Mouse (Mus musculus): Measurements from ENCODE around the gene Aco2. TPM values are rescaled to one million over a fixed set of nuclear protein-coding genes. Genes with fewer than 3 reads are reported as not detected.

Gene Aco2
- polyA plus RNA-seq, 1 experiment from 2014 or later: 200 TPM

DNA sequence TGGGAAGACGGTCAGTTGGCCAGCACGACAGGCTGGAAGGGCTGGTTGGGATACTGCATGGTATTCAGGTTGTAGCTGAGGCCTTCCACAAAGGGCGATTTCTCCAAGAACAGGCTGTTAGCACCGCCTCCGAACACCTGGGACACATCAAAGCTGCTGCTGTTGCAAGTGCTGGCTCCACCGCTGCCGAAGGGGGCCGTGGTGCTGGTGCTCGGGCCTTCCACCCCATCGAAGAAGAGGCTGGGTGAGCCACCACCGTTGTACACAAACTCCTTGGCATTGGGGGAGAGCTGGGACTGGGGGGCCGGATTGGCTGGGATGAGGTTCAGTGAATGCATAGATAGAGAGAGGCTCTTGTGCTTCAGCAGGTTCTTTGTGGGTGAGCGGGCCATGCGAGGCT lies 21.4 kb upstream of the Aco2 start:
- Histone ChIP-seq H3K9me3 (ENCODE audit: control insufficient read depth, low read length) (no peaks in the 10 kb centered on the region), H3K9ac (ENCODE audit: low read length) (no peak overlapping the region), H3K27me3 (ENCODE audit: control insufficient read depth, insufficient read depth, low read length) (no peaks in the 10 kb centered on the region), H3K36me3 (ENCODE audit: control insufficient read depth, insufficient read depth, low read length) (peaks cover 10% of the 10 kb centered on the region), H3K4me3 (ENCODE audit: low read depth, low read length) (no peak overlapping the region), H3K4me1 (ENCODE audit: control insufficient read depth, insufficient read depth, low read length) (peaks cover 3% of the 10 kb centered on the region; the same call in 1 of the 2 replicates), H3K27ac (ENCODE audit: low read depth, low read length) (no peak overlapping the region), H3K4me2 (ENCODE audit: low read depth) (no peak overlapping the region)
- WGBS: 88% methylated on average over 14 of the region's 14 CpGs
- ATAC-seq (ENCODE audit: insufficient read depth, low FRiP score, low TSS enrichment): no peak
- no peak for DNase-seq (ENCODE audit: low spot score)

DNA sequence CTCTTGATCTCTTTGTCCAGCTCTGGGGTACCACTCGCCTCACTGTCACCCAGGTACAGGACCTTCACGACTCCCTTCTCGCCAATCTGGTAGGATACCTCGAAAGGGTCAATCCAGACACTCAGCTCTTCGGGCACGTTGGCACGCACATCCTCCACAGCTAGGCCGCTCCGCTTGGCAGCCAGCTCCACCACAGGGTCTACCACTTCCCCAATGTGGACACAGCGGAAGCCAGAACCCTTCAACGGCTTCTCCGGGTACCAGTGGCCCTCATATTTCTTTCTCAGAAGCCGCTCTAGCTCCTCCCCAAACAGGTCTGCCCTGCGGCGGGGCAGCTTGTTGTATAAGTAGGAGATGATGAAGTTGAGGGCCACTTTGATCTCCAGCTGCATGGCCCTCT lies 20.7 kb upstream of the Aco2 start:
- no peaks in the 10 kb centered on the region for H3K9me3 ChIP-seq (ENCODE audit: control insufficient read depth, low read length)
- H3K27me3 ChIP-seq (ENCODE audit: control insufficient read depth, insufficient read depth, low read length): no peaks in the 10 kb centered on the region
- 98% methylated on average over 15 of the region's 15 CpGs for WGBS
- no peak overlapping the region for H3K4me2 ChIP-seq (ENCODE audit: low read depth)
- peaks cover 3% of the 10 kb centered on the region; the same call in 1 of the 2 replicates for H3K4me1 ChIP-seq (ENCODE audit: control insufficient read depth, insufficient read depth, low read length)
- H3K4me3 ChIP-seq (ENCODE audit: low read depth, low read length): no peak overlapping the region
- DNase-seq (ENCODE audit: low spot score): no peak
- no peak overlapping the region for H3K27ac ChIP-seq (ENCODE audit: low read depth, low read length)
- no peak for ATAC-seq (ENCODE audit: insufficient read depth, low FRiP score, low TSS enrichment)
- no peak overlapping the region for H3K9ac ChIP-seq (ENCODE audit: low read length)
- H3K36me3 ChIP-seq (ENCODE audit: control insufficient read depth, insufficient read depth, low read length): peaks cover 10% of the 10 kb centered on the region

DNA sequence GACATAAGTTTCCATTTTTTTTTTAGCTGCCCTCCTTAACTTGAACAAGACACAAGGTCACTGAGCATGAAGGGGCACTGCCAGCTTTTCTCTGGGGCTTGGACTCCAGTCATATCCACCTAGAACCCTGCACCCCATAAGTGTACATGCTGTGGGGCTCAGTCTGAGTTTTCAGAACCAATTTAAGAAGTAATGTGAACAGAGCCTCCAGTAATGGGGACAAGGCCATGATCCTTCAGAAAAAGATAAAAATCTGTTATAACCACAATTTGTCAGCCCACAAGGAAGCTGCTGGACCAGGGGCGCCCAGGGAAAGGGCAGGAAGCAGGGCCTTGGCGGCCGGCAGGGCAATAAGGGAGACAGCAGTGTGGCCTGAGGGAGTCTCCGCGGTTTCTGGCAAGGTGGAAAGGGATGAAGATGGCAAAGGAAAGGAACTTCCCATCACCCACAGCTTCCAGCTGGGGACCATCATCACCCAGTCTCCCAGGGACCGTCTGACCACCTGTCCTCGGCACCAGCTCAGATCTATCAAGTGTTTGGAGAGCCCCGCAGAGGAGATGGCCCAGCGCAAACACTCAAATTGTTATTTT lies 19.6 kb upstream of the Aco2 start:
- whole genome bisulfite sequencing: 86% methylated on average over 9 of the region's 9 CpGs
- peaks cover 10% of the 10 kb centered on the region for H3K36me3 ChIP-seq (ENCODE audit: control insufficient read depth, insufficient read depth, low read length)
- no peak overlapping the region for H3K9ac ChIP-seq (ENCODE audit: low read length)
- no peak overlapping the region for H3K4me2 ChIP-seq (ENCODE audit: low read depth)
- H3K4me3 ChIP-seq (ENCODE audit: low read depth, low read length): no peak overlapping the region
- ATAC-seq (ENCODE audit: insufficient read depth, low FRiP score, low TSS enrichment): no peak
- no peaks in the 10 kb centered on the region for H3K9me3 ChIP-seq (ENCODE audit: control insufficient read depth, low read length)
- DNase-seq (ENCODE audit: low spot score): no peak
- no peaks in the 10 kb centered on the region for H3K27me3 ChIP-seq (ENCODE audit: control insufficient read depth, insufficient read depth, low read length)
- no peak overlapping the region for H3K27ac ChIP-seq (ENCODE audit: low read depth, low read length)
- H3K4me1 ChIP-seq (ENCODE audit: control insufficient read depth, insufficient read depth, low read length): peaks cover 5% of the 10 kb centered on the region; the same call in 1 of the 2 replicates

DNA sequence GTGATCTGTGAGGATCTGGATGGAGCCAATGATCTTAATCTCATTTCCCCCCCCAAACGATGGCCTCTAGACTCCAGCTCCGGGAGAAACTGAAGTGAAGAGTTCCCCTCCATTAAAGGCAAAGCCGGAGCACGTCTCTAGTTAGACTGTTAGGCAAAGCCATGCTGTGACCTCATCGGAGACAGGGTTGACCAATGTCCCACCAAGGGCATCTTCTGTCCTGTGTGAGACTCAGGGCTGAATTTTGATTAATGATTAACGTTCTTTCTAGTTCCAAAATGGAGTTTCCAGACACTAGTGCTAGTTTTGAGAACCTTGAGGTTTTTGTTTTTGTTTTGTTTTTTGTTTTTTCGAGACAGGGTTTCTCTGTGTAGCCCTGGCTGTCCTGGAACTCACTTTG lies 19.0 kb upstream of the Aco2 start:
- Histone ChIP-seq H3K4me3 (ENCODE audit: low read depth, low read length) (no peak overlapping the region), H3K36me3 (ENCODE audit: control insufficient read depth, insufficient read depth, low read length) (peaks cover 10% of the 10 kb centered on the region), H3K4me1 (ENCODE audit: control insufficient read depth, insufficient read depth, low read length) (peaks cover 5% of the 10 kb centered on the region; the same call in 1 of the 2 replicates), H3K4me2 (ENCODE audit: low read depth) (no peak overlapping the region), H3K9ac (ENCODE audit: low read length) (no peak overlapping the region), H3K9me3 (ENCODE audit: control insufficient read depth, low read length) (no peaks in the 10 kb centered on the region), H3K27me3 (ENCODE audit: control insufficient read depth, insufficient read depth, low read length) (no peaks in the 10 kb centered on the region), H3K27ac (ENCODE audit: low read depth, low read length) (no peak overlapping the region)
- 92% methylated on average over 7 of the region's 7 CpGs for WGBS
- DNase-seq (ENCODE audit: low spot score) (no peak), ATAC-seq (ENCODE audit: insufficient read depth, low FRiP score, low TSS enrichment) (no peak)

DNA sequence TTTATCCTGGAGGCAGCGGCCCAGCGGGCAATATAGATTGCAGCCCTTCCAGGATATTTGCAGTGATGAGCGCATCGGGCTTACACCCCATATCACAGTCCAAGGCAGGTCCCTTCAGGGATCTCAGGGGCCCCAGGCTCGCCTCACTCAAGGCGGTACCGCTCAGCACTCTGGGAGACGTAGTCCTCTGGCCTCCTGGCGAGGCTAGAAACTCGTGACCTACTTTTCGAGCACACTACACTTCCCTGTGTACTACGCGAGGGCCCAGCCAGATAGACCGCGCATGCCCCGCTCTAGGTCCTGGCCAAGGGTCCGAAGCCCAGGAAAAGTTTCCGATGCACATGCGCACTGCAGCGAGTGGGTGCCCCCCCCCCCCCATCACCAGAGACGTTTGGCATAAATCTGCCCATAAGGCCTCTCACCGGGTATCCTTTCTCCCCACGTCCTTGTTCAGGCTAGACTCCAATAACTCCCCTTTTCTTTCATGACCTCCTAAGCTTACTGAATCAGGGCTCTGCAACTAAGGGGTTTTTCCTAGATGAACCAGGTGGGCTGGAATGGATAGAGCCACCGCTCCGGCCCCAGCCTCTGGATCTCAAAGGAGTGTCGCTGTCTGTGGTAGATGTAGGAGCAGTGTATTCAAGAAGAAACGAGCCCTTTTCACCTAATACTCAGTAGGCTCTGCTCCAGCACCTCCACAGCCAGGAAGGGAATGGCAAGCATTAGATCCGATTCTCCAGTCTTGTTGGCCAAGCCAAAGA lies 15.9 kb upstream of the Aco2 start:
- peaks cover 12% of the 10 kb centered on the region; the same call in 1 of the 2 replicates for H3K4me1 ChIP-seq (ENCODE audit: control insufficient read depth, insufficient read depth, low read length)
- peak; percentile 89 for ATAC-seq (ENCODE audit: insufficient read depth, low FRiP score, low TSS enrichment)
- H3K9ac ChIP-seq (ENCODE audit: low read length): peak overlapping the region; percentile 79
- H3K4me3 ChIP-seq (ENCODE audit: low read depth, low read length): peak overlapping the region; percentile 94
- H3K27me3 ChIP-seq (ENCODE audit: control insufficient read depth, insufficient read depth, low read length): no peaks in the 10 kb centered on the region
- under 1% methylated on average over 28 of the region's 28 CpGs for WGBS
- H3K4me2 ChIP-seq (ENCODE audit: low read depth): peak overlapping the region; percentile 97
- peak overlapping the region; percentile 50; the same call in 1 of the 2 replicates for H3K27ac ChIP-seq (ENCODE audit: low read depth, low read length)
- peaks cover 4% of the 10 kb centered on the region for H3K36me3 ChIP-seq (ENCODE audit: control insufficient read depth, insufficient read depth, low read length)
- peak; percentile 92 for DNase-seq (ENCODE audit: low spot score)
- no peaks in the 10 kb centered on the region for H3K9me3 ChIP-seq (ENCODE audit: control insufficient read depth, low read length)

DNA sequence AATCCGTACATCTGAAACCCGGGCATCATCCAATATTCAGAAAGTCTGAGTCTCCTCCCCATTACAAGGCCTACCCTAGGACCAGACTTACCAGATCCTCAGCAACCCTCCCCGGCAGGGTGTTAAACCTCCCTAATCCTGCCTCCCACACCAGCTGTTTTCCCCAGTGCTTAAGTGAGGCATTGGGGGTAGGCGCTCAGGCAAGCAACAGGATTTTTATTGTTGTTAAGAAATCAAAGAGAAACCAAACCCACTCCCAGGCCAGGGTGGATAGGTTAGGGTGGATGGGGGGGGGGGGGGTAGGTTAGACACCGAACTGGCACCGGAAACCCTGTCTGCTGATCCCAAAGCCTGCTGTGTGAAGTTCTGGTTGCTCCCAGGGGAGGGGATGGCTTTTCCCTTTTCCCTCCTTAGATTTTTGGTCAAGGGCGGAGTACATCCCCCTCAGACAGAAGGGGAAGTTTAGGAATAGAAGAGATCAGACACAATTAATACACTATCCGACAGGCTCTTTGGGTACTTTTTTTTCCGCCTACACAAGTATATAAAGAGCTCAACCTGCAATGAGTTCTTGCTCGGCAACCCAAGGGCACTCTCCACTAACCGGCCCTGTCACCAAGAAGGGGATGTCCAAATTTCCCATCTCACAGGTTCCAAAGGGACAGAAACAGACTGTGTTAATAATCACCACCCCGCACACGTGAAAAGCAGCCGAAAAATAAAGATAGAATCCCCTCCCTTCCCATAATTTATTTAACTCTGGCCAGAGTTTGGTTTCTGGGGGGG lies 15.0 kb upstream of the Aco2 start:
- H3K4me2 ChIP-seq (ENCODE audit: low read depth): peak overlapping the region; percentile 97
- no peak for ATAC-seq (ENCODE audit: insufficient read depth, low FRiP score, low TSS enrichment)

DNA sequence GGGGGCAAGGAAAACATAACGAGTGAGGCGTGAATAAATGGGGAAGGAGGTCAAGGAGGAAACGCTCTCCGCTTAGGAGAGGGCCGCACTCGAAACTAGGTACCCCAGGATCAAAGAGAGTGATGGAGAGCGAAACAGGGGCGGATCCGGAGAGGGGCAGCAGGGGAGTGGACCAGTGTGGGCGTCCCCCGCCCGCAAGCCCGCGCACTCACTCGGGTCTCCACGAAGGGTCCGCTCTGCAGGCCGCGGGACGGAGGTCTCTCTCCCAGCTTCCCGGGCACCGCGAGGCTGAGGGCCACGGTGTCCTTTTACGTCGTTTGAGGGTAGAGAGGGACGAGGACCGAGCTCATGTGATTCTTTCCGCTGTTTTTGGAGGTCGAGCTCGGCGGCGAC lies 14.4 kb upstream of the Aco2 start:
- DNase-seq (ENCODE audit: low spot score) (no peak), ATAC-seq (ENCODE audit: insufficient read depth, low FRiP score, low TSS enrichment) (no peak)
- Histone ChIP-seq H3K27me3 (ENCODE audit: control insufficient read depth, insufficient read depth, low read length) (no peaks in the 10 kb centered on the region), H3K9ac (ENCODE audit: low read length) (peak overlapping the region; percentile 79), H3K4me1 (ENCODE audit: control insufficient read depth, insufficient read depth, low read length) (peaks cover 12% of the 10 kb centered on the region; the same call in 1 of the 2 replicates), H3K9me3 (ENCODE audit: control insufficient read depth, low read length) (no peaks in the 10 kb centered on the region), H3K27ac (ENCODE audit: low read depth, low read length) (peak overlapping the region; percentile 60; the same call in 1 of the 2 replicates), H3K4me3 (ENCODE audit: low read depth, low read length) (peak overlapping the region; percentile 94), H3K36me3 (ENCODE audit: control insufficient read depth, insufficient read depth, low read length) (no peaks in the 10 kb centered on the region), H3K4me2 (ENCODE audit: low read depth) (peak overlapping the region; percentile 97)
- WGBS: 0% methylated on average over 28 of the region's 33 CpGs

More for the DNA sequence above, 15.0 kb upstream of the Aco2 start:
- no peak overlapping the region for H3K27ac ChIP-seq (ENCODE audit: low read depth, low read length)
- WGBS: 1% methylated on average over 14 of the region's 14 CpGs
- no peaks in the 10 kb centered on the region for H3K27me3 ChIP-seq (ENCODE audit: control insufficient read depth, insufficient read depth, low read length)
- DNase-seq (ENCODE audit: low spot score): peak; percentile 20
- H3K4me1 ChIP-seq (ENCODE audit: control insufficient read depth, insufficient read depth, low read length): peaks cover 12% of the 10 kb centered on the region; the same call in 1 of the 2 replicates
- no peaks in the 10 kb centered on the region for H3K36me3 ChIP-seq (ENCODE audit: control insufficient read depth, insufficient read depth, low read length)
- H3K9ac ChIP-seq (ENCODE audit: low read length): peak overlapping the region; percentile 79
- peak overlapping the region; percentile 94 for H3K4me3 ChIP-seq (ENCODE audit: low read depth, low read length)
- H3K9me3 ChIP-seq (ENCODE audit: control insufficient read depth, low read length): no peaks in the 10 kb centered on the region

DNA sequence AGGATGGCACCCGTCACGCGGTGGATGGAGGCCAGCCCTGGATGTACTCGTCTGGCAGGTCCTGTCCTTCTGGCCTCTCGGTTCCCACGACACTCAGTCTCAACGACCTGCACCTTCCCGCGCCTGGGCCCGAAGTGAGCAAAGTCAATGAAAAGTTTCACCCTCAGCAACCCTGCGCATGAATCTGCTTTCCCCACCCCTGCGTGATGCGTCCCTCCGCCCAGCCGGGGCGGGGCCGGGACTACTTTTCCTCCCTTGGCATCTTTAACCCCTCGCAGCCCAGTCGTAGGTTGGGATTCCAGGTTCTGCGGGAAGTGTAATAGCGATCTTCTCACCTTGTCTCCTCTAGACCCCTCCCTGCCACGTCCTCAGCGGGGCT lies 14.0 kb upstream of the Aco2 start:
- Histone ChIP-seq H3K4me3 (ENCODE audit: low read depth, low read length) (peak overlapping the region; percentile 94), H3K4me2 (ENCODE audit: low read depth) (peak overlapping the region; percentile 97), H3K4me1 (ENCODE audit: control insufficient read depth, insufficient read depth, low read length) (peaks cover 12% of the 10 kb centered on the region; the same call in 1 of the 2 replicates), H3K27ac (ENCODE audit: low read depth, low read length) (peak overlapping the region; percentile 60; the same call in 1 of the 2 replicates), H3K9me3 (ENCODE audit: control insufficient read depth, low read length) (no peaks in the 10 kb centered on the region), H3K27me3 (ENCODE audit: control insufficient read depth, insufficient read depth, low read length) (no peaks in the 10 kb centered on the region), H3K9ac (ENCODE audit: low read length) (peak overlapping the region; percentile 79), H3K36me3 (ENCODE audit: control insufficient read depth, insufficient read depth, low read length) (no peaks in the 10 kb centered on the region)
- peak; percentile 91 for DNase-seq (ENCODE audit: low spot score)
- WGBS: under 1% methylated on average over 23 of the region's 23 CpGs
- ATAC-seq (ENCODE audit: insufficient read depth, low FRiP score, low TSS enrichment): no peak
